9 mouse cellular contexts compared by ENCODE assay signal in genomic region chr11:75620136-75620780, GRCm38 (mm10). TPM values are rescaled to one million over a fixed set of nuclear protein-coding genes. Genes with fewer than 3 reads are reported as not detected.
DNase-seq lines count a peak whose midpoint lies in the region; ATAC-seq lines count a peak whose summit lies in the region.
"Had no signal": no experiment of that assay in that cellular context is flagged by ENCODE, and none has a peak within 500 bp of the region (broad histone marks: within the 10 kb centered on the region; RNA-seq: fewer than 3 reads in every experiment).

No protein-coding gene starts in this region.

- DNase-seq in cerebellum, adult 18-20 months = peak; percentile 75 to 85
- peak; percentile 95 for DNase-seq in skeletal muscle tissue, adult 2 months (ENCODE audit: low read depth, low spot score)
- DNase-seq in yolk sac, embryonic 10.5 days (ENCODE audit: low spot score) = no peak

- H3K4me2 ChIP-seq in midbrain, embryonic 12.5 days (replicated peaks) = no peak overlapping the region
- H3K4me2 ChIP-seq in midbrain, embryonic 15.5 days = no peak overlapping the region
- no peak overlapping the region for H3K4me2 ChIP-seq in heart, embryonic 14.5 days (ENCODE audit: low read length)
- H3K4me2 ChIP-seq in midbrain, embryonic 16.5 days (ENCODE audit: low read length) = no peak overlapping the region
- H3K4me2 ChIP-seq: neural tube, embryonic 12.5 days had no signal

- H3K4me3 ChIP-seq in midbrain, embryonic 12.5 days = no peak overlapping the region
- H3K4me3 ChIP-seq in midbrain, embryonic 15.5 days = no peak overlapping the region
- no peak overlapping the region for H3K4me3 ChIP-seq in heart, embryonic 14.5 days (ENCODE audit: control insufficient read depth in 1 of 2, insufficient read depth in 1 of 2, low read depth in 1 of 2, low read length in 2 of 2)
- no peak overlapping the region for H3K4me3 ChIP-seq in midbrain, embryonic 16.5 days (ENCODE audit: low read depth, low read length)
- H3K4me3 ChIP-seq: neural tube, embryonic 12.5 days had no signal

- peaks cover 65% of the 10 kb centered on the region for H3K36me3 ChIP-seq in midbrain, embryonic 12.5 days
- peaks cover 49% of the 10 kb centered on the region for H3K36me3 ChIP-seq in midbrain, embryonic 15.5 days (replicated peaks)
- peaks cover 66% of the 10 kb centered on the region for H3K36me3 ChIP-seq in heart, embryonic 14.5 days (ENCODE audit: control insufficient read depth, insufficient read depth, low read length)
- peaks cover 29% of the 10 kb centered on the region for H3K36me3 ChIP-seq in midbrain, embryonic 16.5 days (ENCODE audit: control insufficient read depth, insufficient read depth, low read length)

- no peaks in the 10 kb centered on the region for H3K9me3 ChIP-seq in midbrain, embryonic 12.5 days
- H3K9me3 ChIP-seq in midbrain, embryonic 15.5 days = no peaks in the 10 kb centered on the region
- H3K9me3 ChIP-seq in heart, embryonic 14.5 days (ENCODE audit: control insufficient read depth, low read length) = no peaks in the 10 kb centered on the region
- H3K9me3 ChIP-seq in midbrain, embryonic 16.5 days (replicated peaks; ENCODE audit: control insufficient read depth, low read length, poor library complexity, severe bottlenecking) = no peaks in the 10 kb centered on the region
- H3K9me3 ChIP-seq: neural tube, embryonic 12.5 days had no signal

- no peaks in the 10 kb centered on the region for H3K27me3 ChIP-seq in midbrain, embryonic 12.5 days
- H3K27me3 ChIP-seq in midbrain, embryonic 15.5 days (replicated peaks) = no peaks in the 10 kb centered on the region
- no peaks in the 10 kb centered on the region for H3K27me3 ChIP-seq in heart, embryonic 14.5 days (ENCODE audit: control insufficient read depth, insufficient read depth, low read length)
- H3K27me3 ChIP-seq in midbrain, embryonic 16.5 days (ENCODE audit: control insufficient read depth, insufficient read depth, low read depth, low read length) = no peaks in the 10 kb centered on the region
- H3K27me3 ChIP-seq: neural tube, embryonic 12.5 days had no signal

- ATAC-seq in midbrain, embryonic 12.5 days (ENCODE audit: low FRiP score, low read depth) = no peak
- ATAC-seq in midbrain, embryonic 15.5 days (replicated peaks) = no peak
- ATAC-seq in heart, embryonic 14.5 days (ENCODE audit: insufficient number of reproducible peaks, insufficient read depth, low FRiP score, low read depth) = 0 out of 2 replicates have a peak, but pooled peaks have one; percentile 15
- ATAC-seq in erythroid progenitor cell, adult 5-6 weeks (replicated peaks; ENCODE audit: low FRiP score, poor library complexity, severe bottlenecking) = no peak
- ATAC-seq in midbrain, embryonic 16.5 days = no peak

- 93% methylated on average over 12 of the region's 12 CpGs for WGBS in midbrain, embryonic 12.5 days
- WGBS in midbrain, embryonic 15.5 days = 92% methylated on average over 12 of the region's 12 CpGs
- 78% methylated on average over 12 of the region's 12 CpGs for WGBS in heart, embryonic 14.5 days
- 92% methylated on average over 12 of the region's 12 CpGs for WGBS in midbrain, embryonic 16.5 days

- no peak overlapping the region for H3K27ac ChIP-seq in midbrain, embryonic 12.5 days (replicated peaks)
- no peak overlapping the region for H3K27ac ChIP-seq in midbrain, embryonic 15.5 days
- H3K27ac ChIP-seq in heart, embryonic 14.5 days (replicated peaks in 1 of 2; ENCODE audit: control insufficient read depth in 1 of 2, insufficient read depth in 1 of 2, low read depth in 2 of 2, low read length in 2 of 2) = peak overlapping the region; percentile 1 to 62
- no peak overlapping the region for H3K27ac ChIP-seq in midbrain, embryonic 16.5 days (ENCODE audit: low read length)
- H3K27ac ChIP-seq: neural tube, embryonic 12.5 days had no signal

- H3K9ac ChIP-seq in midbrain, embryonic 12.5 days (replicated peaks) = 0 out of 2 replicates have a peak overlapping the region, but pooled peaks have one; percentile 7
- no peak overlapping the region for H3K9ac ChIP-seq in midbrain, embryonic 15.5 days
- H3K9ac ChIP-seq in heart, embryonic 14.5 days (ENCODE audit: low read length) = no peak overlapping the region
- H3K9ac ChIP-seq in midbrain, embryonic 16.5 days (ENCODE audit: low read depth, low read length) = no peak overlapping the region
- H3K9ac ChIP-seq: neural tube, embryonic 12.5 days had no signal

- H3K4me1 ChIP-seq in midbrain, embryonic 12.5 days = no peaks in the 10 kb centered on the region
- no peaks in the 10 kb centered on the region for H3K4me1 ChIP-seq in midbrain, embryonic 15.5 days
- H3K4me1 ChIP-seq in heart, embryonic 14.5 days (ENCODE audit: control insufficient read depth in 2 of 2, insufficient read depth in 2 of 2, low read length in 2 of 2) = peaks cover 16 to 41% of the 10 kb centered on the region in 2 experiments
- H3K4me1 ChIP-seq in midbrain, embryonic 16.5 days (ENCODE audit: control insufficient read depth, insufficient read depth, low read length) = no peaks in the 10 kb centered on the region
- H3K4me1 ChIP-seq: neural tube, embryonic 12.5 days had no signal

RNA-seq across cellular contexts. Expression of gene Inpp5k, which starts 10.5 kb away (rescaled TPM):
- polyA plus RNA-seq in midbrain, embryonic 12.5 days (2016; fragmentation: Nextera tagmentation; extraction: Ambion mirVana) = 27.2 and 28.4 TPM in 2 replicates
- 45.1 and 47.0 TPM in 2 replicates for polyA plus RNA-seq in midbrain, embryonic 15.5 days (2015; fragmentation: Nextera tagmentation; extraction: Ambion mirVana)
- polyA plus RNA-seq in heart, embryonic 14.5 days (2014; fragmentation: Nextera tagmentation; extraction: Ambion mirVana) = 29.4 and 30.7 TPM in 2 replicates
- total RNA-seq in erythroid progenitor cell, adult 5-6 weeks (2015; ENCODE audit: low replicate concordance) = 36.8 and 78.8 TPM in 2 replicates
- 38.4 and 46.3 TPM in 2 replicates for total RNA-seq in erythroid progenitor cell, adult 5-6 weeks (2017; ENCODE audit: low replicate concordance)
- 40.0 and 40.2 TPM in 2 replicates for polyA plus RNA-seq in midbrain, embryonic 16.5 days (2015; fragmentation: Nextera tagmentation; extraction: Ambion mirVana)

RNA-seq across cellular contexts. Expression of gene Myo1c, which starts 30.0 kb away (rescaled TPM):
- 15.5 and 16.4 TPM in 2 replicates for polyA plus RNA-seq in midbrain, embryonic 12.5 days (2016; fragmentation: Nextera tagmentation; extraction: Ambion mirVana)
- 9.4 and 9.8 TPM in 2 replicates for polyA plus RNA-seq in midbrain, embryonic 15.5 days (2015; fragmentation: Nextera tagmentation; extraction: Ambion mirVana)
- polyA plus RNA-seq in heart, embryonic 14.5 days (2014; fragmentation: Nextera tagmentation; extraction: Ambion mirVana) = 47.5 and 49.6 TPM in 2 replicates
- total RNA-seq in erythroid progenitor cell, adult 5-6 weeks (2015; ENCODE audit: low replicate concordance) = 15.5 and 22.2 TPM in 2 replicates
- total RNA-seq in erythroid progenitor cell, adult 5-6 weeks (2017; ENCODE audit: low replicate concordance) = 17.3 and 21.2 TPM in 2 replicates
- polyA plus RNA-seq in midbrain, embryonic 16.5 days (2015; fragmentation: Nextera tagmentation; extraction: Ambion mirVana) = 10.3 and 10.8 TPM in 2 replicates

RNA-seq across cellular contexts. Expression of gene Pitpna, which starts 32.4 kb away (rescaled TPM):
- polyA plus RNA-seq in midbrain, embryonic 12.5 days (2016; fragmentation: Nextera tagmentation; extraction: Ambion mirVana) = 107 and 114 TPM in 2 replicates
- polyA plus RNA-seq in midbrain, embryonic 15.5 days (2015; fragmentation: Nextera tagmentation; extraction: Ambion mirVana) = 103 and 116 TPM in 2 replicates
- 76.7 and 83.2 TPM in 2 replicates for polyA plus RNA-seq in heart, embryonic 14.5 days (2014; fragmentation: Nextera tagmentation; extraction: Ambion mirVana)
- 39.8 and 49.4 TPM in 2 replicates for total RNA-seq in erythroid progenitor cell, adult 5-6 weeks (2015; ENCODE audit: low replicate concordance)
- 18.0 and 33.4 TPM in 2 replicates for total RNA-seq in erythroid progenitor cell, adult 5-6 weeks (2017; ENCODE audit: low replicate concordance)
- 95.7 and 98.3 TPM in 2 replicates for polyA plus RNA-seq in midbrain, embryonic 16.5 days (2015; fragmentation: Nextera tagmentation; extraction: Ambion mirVana)

RNA-seq across cellular contexts. Expression of gene Crk, which starts 58.8 kb away (rescaled TPM):
- polyA plus RNA-seq in midbrain, embryonic 12.5 days (2016; fragmentation: Nextera tagmentation; extraction: Ambion mirVana) = 140 and 142 TPM in 2 replicates
- polyA plus RNA-seq in midbrain, embryonic 15.5 days (2015; fragmentation: Nextera tagmentation; extraction: Ambion mirVana) = 117 and 118 TPM in 2 replicates
- 86.0 and 88.2 TPM in 2 replicates for polyA plus RNA-seq in heart, embryonic 14.5 days (2014; fragmentation: Nextera tagmentation; extraction: Ambion mirVana)
- total RNA-seq in erythroid progenitor cell, adult 5-6 weeks (2015; ENCODE audit: low replicate concordance) = 32.1 and 41.5 TPM in 2 replicates
- total RNA-seq in erythroid progenitor cell, adult 5-6 weeks (2017; ENCODE audit: low replicate concordance) = 43.8 and 83.8 TPM in 2 replicates
- 105 and 118 TPM in 2 replicates for polyA plus RNA-seq in midbrain, embryonic 16.5 days (2015; fragmentation: Nextera tagmentation; extraction: Ambion mirVana)

Comparison
In these comparisons a context has a peak if more than half of its experiments do, and no peak if none do; other contexts are left out.
1. H3K27ac ChIP-seq: peak in heart, embryonic 14.5 days (2 of 2); none in midbrain, embryonic 12.5 days (single experiment), midbrain, embryonic 15.5 days (single experiment) and midbrain, embryonic 16.5 days (single experiment).